14 mouse cellular contexts compared by ENCODE assay signal in the genomic region with DNA sequence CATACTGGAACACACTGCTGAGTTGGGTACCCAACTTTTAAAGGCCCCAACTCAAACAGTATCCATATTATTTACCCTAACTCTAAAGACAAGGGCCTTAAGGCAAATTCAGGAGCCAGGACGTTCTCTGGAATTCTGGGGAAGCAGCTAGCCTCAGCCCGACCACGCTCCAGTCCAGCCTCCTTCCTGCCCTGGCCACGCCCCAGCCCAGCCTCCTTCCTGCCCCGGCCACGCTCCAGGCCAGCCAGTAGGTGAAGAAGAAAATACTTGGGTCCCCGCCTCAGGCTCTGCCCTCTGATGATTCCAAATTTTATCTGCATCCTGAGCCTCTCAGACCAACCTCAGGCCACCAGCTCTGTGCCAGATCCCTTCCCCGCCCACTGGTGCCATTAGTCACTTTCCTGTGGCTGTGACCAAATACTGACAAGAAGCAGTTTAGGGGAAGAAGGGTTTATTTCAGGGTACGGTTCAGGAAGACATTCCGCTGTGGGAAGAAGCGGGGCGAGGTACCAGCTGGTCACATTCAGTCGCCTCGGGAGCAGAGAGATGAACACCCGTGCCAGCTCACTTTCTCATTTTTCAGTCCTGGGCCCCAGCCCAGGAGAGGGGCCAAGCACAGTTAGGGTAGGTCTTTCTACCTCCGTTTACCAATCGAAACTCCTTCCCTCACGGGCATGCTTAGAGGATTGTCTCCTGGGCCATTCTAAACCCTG. TPM values are rescaled to one million over a fixed set of nuclear protein-coding genes. Genes with fewer than 3 reads are reported as not detected.
A peak's percentile ranks its signal among the peaks of the same experiment; 100 is the strongest.
DNase-seq lines count a peak whose midpoint lies in the region.
"Had no signal": no experiment of that assay in that cellular context is flagged by ENCODE, and none has a peak within 500 bp of the region (broad histone marks: within the 10 kb centered on the region; RNA-seq: fewer than 3 reads in every experiment).

No protein-coding gene starts in this region.

- peak; percentile 9 for DNase-seq in adrenal gland, postnatal 10 days
- no peak for DNase-seq in adrenal gland, postnatal 4 days (ENCODE audit: low spot score in 2 of 2)
- DNase-seq in kidney, postnatal 10 days = peak; percentile 45
- DNase-seq in kidney, adult 8-10 months = no peak
- peak; percentile 89 for DNase-seq in 3134 (ENCODE audit: extremely low read depth, insufficient read length, low spot score)
- DNase-seq in ZHBTc4 (ENCODE audit: low read depth, low spot score) = peak; percentile 49
- no peak for DNase-seq in embryo, embryonic 11 days
- no peak for DNase-seq in right cerebral cortex, postnatal 4 days
- DNase-seq: cerebellum, adult 8-10 months; heart, adult 2 months; kidney, adult 11 months; layer of hippocampus, adult 9-11 months; thymus, postnatal 4 days had no signal

RNA-seq across cellular contexts. Expression of a gene that starts 57.1 kb away (rescaled TPM):
- 1 to 10 TPM; 1.3 to 1.8 TPM for total RNA-seq in adrenal gland, postnatal 10 days (2021)
- under 1 TPM; 0.67 to 0.76 TPM for total RNA-seq in adrenal gland, postnatal 4 days (2021)
- total RNA-seq: CH12.LX had no signal

Comparison
In these comparisons a context has a peak if more than half of its experiments do, and no peak if none do; other contexts are left out.
1. DNase-seq: peak in adrenal gland, postnatal 10 days (single experiment), kidney, postnatal 10 days (single experiment), 3134 (single experiment) and ZHBTc4 (single experiment); none in adrenal gland, postnatal 4 days (0 of 2), kidney, adult 8-10 months (0 of 2), embryo, embryonic 11 days (single experiment) and right cerebral cortex, postnatal 4 days (single experiment).